Mouse (Mus musculus) urinary bladder, postnatal 14 days (tissue): ENCODE measurements around the gene Pex5l.
A peak's percentile ranks its signal among the peaks of the same experiment; 100 is the strongest.

ENCODE experiments used
- DNase-seq: peaks from one replicate; pipeline ENCODE4 v3.0.0; 2021; ENCODE audit warnings: low spot score

Gene Pex5l

DNA sequence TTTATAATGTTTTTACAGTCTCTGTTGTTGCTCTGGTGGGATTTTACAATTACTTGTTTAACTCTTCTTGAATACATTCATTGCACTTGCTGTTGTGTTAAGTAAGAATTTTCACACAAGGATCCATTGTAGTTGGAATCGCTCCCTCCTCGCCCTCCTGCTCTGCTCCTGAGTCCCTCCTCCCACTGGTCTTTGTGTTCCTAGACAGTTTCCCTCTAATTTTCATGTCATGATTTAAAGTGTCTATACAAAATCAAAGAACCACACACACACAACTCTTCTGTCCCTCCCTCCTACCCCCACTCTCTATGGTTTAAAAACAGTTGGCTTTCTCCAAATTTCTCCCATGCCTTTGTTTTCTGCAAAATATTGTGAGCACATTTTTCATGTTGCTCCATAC lies 81.6 kb downstream of the Pex5l start:
- no peak for DNase-seq

DNA sequence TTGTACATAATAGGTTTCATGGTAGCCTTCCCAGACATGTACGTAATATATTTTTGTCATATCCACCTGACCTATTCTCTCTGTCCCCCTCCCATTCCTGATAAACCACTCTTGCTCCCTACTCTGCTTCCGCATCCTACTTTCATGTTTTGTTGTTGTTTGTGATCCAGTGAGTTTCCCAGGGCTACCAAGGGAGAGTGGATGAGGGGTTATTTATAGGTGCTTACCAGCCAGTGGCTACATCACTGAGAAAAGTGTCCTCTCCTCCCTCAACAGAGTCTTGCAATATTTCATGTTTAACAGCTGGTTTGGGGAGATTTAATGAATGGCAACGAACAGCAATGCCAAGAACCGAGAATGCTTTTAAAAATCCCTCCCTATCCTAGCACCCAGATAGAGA lies 82.0 kb downstream of the Pex5l start:
- DNase-seq = no peak

DNA sequence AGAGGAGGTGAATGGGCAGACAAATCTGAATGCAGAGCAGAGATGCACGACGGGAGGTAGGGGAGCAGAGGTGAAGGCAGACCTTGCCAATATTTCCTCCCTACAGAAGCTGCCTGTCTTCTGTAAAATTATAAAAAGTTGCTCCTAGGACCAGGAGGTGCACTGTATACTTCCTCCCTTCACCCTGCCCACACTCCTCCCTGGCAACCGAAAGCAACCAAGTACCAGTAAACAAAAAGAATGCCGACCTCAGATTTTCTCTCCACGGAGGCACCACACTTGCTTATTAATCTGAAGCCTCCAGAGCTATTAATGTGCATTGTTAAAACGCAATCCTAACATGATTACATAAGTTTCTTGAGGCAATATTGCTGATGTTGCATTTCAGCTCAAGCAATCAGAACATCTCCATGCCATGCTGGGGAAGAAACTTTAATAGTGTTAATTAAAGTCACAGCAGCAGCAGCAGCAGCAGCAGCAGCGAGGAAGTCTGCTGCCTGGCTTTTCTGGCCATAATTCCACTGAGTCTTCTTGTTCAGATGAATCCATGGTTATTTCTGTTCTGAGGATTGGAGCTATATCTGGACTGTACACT lies 82.6 kb downstream of the Pex5l start:
- no peak for DNase-seq

DNA sequence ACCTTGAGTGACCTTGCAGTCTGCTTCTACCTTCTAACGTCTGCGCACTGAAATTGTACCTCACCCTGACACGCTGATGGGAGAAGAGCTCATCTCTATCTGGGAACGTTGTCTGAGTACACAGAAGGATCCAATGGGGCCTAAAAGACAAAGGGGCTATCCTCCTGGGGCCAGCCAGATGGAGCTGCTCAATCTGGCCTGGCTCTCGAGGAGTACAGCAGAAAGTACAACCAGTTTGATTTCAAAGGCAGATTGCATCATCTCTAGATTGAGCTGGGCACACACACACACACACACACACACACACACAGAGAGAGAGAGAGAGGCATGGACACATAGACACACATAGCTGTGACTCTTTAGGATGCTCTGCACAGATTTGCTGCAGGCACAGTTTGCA lies 94.7 kb downstream of the Pex5l start:
- DNase-seq = no peak

DNA sequence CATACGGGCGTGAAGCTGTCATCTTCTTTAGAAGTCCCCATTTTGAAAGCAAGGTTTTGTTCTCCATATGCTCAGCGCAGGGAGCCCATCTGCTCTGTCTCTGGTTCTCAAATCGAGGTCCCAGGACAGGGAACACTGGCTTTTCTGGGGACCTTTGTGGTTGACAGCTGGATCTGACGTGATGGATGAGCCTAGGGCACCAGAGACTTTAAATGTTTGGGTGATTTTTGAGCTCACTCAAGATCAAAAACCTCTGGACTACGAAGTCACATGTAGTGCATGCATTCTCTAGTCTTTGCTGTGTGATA lies 98.3 kb downstream of the Pex5l start:
- no peak for DNase-seq

DNA sequence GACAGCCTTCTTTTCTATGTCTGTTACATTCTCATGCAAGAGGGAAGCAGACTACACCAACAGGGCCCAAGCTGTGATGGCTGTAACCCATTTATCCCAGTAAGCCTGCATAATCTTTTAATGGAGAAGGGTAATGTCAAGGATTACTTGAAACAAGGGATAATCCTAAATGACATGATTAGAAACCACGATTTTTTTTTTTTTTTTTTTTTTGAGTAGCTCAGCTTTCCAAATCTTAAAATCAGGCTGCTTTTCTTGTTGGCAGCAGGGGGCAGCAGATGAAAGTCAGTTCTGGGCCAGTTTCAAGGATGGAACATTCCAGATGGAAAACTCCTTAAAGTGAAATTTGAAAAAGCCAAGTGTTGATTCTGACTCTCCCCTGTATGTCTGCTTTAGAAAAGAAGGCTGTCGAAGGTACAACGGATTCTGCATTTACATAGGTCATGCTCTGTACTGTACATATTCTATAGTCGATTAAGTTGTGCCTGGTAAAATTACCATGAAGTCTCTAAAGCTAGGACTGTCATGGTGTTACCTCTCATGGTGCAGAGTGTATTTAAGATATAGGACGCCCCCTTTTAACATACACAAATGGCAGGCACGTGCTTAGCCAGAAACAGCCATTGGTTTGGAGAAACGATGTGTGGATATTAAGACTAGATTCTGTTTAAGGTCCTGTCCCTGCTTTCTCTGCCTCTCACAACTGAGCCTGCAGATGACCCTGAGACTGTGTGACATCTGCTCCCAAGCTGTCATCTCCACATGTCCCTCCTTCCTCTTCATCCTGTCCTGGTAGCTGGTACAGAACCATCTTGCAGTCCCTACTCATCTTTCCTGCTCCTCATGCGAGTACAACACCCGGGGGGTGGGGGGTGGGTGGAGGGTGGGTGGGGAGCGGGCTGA lies 98.9 kb downstream of the Pex5l start:
- DNase-seq = no peak

DNA sequence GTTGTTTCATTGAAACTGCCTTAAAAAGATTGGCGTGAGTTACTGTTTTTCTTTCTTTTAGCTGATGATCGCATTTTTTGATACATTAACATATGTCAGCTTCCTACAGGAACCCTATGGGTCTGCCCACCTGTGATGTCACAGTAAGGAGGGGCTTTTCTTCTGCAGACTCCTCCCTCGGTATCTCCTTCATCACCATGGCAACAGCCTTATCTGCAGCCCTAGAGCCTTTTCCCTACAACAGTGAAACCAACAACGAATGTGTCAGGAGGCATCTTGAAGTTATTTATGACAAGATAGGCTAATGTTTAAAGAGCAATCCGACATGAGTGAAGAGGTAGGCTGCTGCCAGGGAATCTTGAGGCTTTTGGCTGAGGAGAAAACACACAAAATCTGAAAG lies 118.5 kb downstream of the Pex5l start:
- DNase-seq = no peak

DNA sequence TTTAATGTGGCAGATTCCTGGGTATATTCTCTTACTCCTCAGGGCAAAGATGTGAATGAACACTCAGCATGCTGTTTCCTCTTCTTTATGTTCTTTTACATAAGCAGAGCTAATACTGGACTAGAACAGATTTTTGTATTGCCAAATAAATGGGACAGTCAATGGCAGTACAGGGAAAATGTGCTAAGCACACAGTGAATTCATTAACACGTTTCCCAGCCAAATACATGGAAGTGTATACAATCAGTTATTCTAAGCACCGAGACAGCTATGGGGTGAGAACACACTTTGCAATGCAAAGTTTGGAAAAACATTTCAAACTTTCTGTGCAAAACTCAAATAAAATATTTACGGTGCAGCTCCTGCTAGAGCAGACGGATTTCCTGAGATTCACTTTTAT lies 139.1 kb downstream of the Pex5l start:
- no peak for DNase-seq

DNA sequence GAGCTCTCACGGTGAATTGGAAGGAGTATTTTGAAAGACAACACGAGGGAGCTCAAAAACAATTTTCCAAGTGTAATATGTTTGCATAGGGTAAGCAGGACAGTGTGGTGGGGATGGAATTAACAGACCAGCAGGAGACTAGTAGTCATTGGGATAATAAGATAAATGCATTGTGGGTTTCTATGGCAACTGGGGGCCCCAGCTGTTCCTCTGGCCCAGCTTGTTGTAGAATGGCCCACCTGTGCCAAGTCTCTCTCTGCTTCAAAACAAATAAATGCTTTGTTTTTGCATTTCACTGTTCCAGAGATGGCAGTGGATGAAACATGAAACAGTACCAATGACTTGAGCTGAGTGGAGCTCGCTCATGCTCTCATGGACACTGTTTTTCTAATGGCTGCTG lies 141.3 kb downstream of the Pex5l start:
- no peak for DNase-seq

DNA sequence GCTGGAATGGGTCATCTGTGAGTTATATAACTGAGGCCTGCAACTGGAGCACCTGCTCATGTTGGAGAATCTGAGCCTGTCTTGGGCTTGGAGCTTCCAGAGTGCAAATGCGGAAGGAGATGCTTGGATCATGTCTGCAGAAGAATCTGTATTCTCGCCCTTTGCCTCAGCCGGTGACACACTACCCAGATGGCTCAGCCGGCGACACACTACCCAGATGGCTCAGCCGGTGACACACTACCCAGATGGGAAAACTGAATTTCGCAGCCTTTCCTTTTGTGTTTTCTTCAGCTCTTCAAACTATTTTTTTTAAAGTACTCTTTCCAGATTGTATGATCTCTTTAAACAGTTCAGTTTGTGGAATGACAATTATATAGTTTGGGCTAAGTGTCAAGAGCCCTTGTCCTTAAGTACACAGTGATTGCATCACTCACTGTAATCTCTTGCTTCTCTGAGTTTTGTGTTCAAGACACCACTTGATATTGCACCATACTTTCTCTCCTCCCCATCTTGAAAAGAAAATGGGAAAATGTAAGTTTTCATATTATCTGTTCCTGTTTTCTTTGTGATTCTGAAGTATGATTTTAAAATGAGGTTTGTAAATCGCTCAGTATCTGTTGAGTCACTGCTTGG lies 142.5 kb downstream of the Pex5l start:
- DNase-seq = no peak

DNA sequence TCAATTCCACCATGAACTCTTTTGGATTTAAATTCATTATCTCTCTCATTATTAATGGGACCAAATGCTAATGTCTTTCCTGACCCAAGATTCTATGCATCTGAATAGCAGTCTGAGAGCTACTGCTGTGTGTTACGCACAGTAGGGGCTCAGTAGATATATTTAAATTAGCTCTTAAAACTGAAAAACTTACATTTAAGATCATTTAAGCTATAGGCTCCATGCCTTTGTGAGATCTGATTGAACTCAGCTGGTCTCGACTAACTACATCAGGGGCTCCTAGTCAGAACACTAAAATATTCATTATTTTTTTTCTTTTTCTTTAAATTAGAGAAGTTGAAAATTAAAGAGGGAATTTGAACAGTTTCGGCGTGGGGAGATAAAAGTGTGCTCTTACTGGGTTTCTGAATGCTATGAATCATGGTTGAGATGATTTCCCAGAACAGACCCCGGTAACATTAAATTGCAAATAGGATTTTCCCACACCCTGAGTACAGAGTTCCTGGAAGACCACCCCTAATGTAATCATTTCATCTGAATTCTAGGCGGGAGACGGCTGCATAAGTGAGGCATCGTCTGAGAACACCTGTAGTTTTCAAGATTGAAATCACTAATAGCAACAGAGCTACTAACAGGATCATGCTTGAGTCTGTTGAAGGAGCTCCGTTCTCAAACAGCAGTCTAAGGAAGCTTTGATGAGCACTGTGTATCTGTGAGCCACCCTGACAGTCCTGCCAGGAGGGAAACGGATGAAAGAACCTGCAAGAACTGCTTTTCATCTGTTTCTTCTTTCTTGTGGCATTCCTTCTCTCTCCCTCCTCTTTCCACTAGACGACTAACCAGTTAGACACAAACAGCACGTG lies 151.1 kb downstream of the Pex5l start:
- DNase-seq = no peak

DNA sequence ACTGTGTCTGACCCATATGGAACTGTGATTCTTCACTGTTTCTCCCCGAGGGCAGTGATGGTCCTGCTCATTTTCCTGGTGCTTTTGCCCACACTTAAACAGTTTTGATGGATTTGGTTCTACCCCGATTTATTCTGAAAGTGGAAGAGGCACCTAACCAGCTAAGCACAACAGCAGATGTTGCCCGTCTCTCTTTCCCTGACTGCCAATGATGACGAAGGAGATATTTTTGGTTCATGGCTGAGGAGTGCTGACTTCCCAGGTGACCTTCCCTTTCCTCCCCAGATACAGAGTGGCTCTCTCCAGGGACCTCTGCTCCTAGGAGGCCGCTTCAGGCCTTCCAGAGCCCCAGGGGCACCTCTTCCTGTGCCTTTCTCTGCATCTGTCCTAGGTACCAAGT lies 155.2 kb downstream of the Pex5l start:
- no peak for DNase-seq

DNA sequence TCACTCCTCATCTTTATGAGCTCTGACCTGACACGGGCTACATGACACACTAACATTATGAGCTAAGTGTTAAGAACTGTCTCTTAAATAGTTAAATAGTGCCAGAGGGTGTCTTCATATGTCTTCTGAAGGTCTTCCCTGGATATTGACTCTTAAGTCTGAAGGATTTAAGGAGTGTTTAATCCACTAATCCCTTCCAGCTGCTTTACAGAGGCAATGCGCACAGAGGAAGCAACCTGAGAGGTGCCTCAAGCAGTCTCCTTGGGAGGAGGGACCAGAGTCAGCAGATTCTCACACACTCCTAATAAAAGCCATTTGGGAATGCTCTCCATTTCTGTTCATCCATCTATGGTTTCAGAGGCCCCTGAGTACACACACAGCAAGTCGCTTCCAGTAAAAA lies 157.9 kb downstream of the Pex5l start:
- no peak for DNase-seq

DNA sequence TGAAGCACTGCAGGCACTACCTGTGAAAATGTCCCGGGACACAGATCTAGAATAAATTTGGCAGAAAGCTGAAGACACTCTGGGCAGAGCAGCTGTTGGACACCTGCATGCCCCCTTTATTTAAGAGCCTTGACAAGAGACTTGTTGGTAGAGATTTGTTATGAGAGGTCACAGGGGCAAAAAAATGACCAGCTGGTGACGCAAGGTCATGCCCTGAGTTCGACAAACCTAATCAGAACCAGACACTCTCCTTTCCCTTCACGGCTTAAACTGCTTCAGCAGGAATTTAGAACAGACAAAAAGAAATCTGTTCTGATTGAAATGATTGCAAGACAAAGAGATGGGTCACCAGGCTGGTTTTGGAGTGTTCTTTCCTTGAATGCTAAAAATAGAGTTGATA lies 163.1 kb downstream of the Pex5l start:
- no peak for DNase-seq

DNA sequence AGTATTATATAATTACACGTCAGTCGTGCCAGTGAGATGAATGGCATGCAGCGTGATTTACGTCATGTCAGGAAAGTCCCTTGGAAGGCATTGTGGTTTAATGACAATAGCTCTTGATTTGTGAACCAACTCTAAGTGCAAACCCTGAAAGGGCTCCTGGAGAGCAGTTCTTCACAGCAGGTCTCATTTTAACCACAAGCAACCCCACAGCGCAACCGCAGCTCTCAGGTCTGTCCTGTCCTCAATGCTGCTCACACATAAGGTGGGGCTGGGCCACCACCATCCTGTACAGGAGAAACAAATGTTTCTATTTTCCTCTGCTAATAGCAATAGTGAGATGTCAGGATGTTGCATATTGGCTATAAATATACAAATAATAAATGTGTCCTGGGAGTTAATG lies 163.8 kb downstream of the Pex5l start:
- DNase-seq = no peak

DNA sequence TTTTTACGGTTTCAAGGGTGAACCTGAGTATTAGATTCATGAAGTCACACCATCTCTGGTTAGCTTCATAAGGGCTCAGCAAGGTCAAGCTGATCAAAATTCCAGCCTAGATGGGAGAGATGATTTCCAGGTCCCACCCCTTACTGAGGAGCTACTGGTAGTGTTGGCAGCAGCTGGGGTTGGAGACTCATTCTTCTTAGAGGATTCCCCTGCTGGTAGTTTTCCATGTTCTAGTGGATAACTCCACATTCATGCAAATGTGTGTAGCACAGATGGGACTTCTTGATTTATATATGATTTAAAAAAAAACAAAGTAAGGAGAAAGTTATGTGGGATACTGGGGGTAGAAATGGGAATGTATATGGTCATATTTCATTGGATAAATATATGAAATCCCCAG lies 172.8 kb downstream of the Pex5l start:
- no peak for DNase-seq

DNA sequence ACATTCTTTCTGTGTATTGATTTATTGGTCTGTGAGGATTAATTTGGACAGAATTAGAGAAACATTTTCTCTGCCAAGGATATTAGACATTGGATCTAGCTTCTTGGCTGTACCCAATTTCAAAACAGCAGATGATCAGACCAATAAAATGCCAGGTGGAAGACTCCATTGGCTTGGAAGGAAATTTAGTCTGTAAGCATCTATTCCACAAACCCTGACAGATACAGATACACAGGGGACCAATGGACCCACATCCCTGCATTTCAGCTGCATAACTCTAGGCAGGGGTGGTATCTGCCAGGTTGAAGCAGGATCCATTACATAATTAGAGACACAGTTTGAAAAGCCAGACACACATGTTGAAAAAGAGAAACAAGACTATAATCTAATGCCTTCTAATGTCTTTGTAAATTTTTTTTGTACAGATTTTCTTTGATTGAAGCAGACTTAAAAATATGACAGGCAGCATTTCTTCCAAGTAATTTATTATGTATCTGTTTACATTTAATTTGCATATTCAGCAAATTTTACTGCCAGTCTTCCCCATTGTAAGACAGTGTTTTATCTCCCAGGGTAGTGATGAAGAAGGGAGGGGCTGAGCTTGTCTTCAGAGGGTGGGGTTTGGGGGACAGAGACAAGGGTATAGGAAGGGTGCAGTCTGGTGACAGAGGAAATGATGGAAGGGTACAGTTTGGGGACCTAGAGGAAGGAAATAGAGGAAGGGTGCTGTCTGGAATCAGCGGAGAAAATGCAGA lies 174.2 kb downstream of the Pex5l start:
- DNase-seq = no peak

DNA sequence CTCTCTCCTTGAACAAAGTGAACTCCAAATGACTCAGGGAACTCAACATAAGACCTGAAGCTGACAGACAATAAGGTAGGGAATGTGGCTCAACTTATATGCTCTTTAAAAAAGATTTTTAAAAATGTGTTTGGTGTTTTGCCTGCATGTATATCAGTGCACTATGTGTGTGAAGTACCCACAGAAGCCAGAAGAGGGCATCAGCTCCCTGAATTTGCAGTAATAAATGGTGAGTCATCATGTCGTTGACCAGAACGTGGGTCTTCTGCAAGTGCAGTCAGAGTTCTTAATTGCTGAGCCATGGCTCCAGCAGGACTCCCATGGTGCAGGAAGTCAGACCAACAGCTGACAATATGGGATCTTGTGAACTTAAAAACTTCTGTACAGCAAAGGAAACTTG lies 177.5 kb downstream of the Pex5l start:
- peak; percentile 12 for DNase-seq

DNA sequence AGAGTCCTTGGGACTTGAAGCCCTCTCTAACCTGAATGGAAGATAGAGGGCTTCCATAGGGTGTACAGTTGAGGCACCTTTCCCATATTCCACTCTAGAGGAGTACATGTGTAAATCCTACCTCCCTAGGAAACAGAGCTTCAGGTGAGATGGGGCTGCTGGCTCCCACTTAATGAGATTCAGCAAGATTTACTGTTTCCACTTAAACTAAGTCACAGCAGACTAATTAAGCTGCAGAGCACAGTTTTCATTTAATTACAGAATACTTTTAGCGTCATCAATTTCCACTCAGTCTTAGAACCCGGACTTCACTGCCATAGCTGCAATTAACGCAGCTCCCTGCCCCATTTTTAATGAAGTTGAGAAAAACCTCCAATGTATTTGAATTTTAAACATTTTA lies 181.6 kb downstream of the Pex5l start:
- no peak for DNase-seq

DNA sequence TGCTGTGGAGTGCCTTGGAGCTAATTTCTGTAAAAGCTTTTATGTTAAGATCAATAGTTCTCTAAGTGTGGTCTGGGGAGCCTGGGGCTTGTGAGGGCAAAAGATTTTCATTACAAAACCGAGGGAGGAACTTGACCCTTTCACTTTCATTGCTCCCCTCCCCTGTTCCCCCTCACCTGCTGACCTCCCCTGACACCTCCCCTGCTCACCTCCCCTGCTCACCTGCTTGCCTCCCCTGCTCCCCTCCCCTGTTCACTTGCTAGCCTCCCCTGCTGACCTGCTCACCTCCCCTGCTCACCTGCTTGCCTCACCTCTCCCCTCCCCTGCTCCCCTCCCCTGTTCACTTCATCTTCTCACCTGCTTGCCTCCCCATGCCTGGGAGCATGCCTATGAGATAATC lies 191.7 kb downstream of the Pex5l start:
- DNase-seq = no peak

DNA sequence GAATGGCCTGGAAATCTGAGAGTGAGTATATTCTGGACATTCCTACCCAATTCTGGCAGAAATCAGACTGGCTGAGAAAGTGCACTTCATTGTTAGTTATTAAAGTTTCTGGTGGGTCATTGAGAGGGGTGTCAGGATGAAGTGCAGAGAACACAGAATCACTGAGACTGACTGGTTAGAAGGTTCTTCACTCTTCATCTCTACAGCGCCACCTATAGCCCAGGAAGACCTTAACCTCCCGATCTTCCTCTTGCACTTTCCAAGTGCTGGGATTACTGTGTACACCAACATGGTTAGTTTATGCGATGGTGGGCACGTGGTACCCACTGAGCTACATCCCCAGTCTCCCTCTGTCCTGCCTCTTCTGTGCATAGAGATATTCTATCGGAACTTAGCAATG lies 195.6 kb downstream of the Pex5l start:
- no peak for DNase-seq
